Mouse (Mus musculus) lung, postnatal 14 days (tissue): Measurements from ENCODE around the gene Vps13d.
A peak's percentile ranks its signal among the peaks of the same experiment; 100 is the strongest.
"Not testable (repeated sequence)": the region's sequence is repeated elsewhere in the genome, so short reads cannot be mapped to it uniquely, and the experiment has no call there.

Experiments used
- DNase-seq: peaks from one replicate; pipeline ENCODE4 v3.0.0; 2021

The Vps13d gene

GRCm38 (mm10) chr4:145210564-145210963 lies 15.8 kb upstream of the Vps13d start:
- no peak for DNase-seq

GRCm38 (mm10) chr4:145209690-145210088 lies 14.9 kb upstream of the Vps13d start:
- no peak for DNase-seq

GRCm38 (mm10) chr4:145209076-145209689 lies 14.4 kb upstream of the Vps13d start:
- no peak for DNase-seq

DNA sequence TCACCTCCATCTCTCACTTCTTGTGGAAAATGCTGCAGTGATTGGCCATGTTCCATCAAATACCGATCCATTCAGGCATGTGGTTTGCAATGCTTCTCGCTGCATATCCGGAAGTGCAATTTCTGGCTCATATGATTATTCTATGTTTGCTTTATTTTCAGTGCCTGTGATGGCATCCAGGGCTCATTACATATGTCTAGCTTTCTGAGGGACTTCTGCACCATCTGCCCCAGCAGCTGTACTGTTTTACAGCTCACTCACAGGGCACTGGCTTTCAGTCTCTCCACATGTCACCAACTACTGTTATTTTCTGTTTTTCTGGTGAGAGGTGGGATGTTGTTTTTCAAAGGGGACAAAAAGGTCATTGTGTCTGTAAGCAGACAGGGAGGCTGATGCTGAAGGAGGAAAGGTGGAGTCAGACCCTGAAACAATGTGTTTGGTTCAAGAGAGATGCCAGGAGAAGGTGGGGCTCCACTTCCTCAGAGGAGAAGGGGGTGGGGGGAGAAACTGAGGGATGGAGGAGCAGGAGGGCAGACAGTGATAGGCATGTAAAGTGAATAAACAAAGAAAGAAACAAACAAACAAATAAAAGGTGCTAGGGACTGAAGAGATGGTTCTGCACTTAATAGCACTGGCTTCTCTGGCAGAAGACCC lies 13.0 kb upstream of the Vps13d start:
- DNase-seq, result no peak

GRCm38 (mm10) chr4:145204779-145205178 lies 10.0 kb upstream of the Vps13d start:
- no peak for DNase-seq

DNA sequence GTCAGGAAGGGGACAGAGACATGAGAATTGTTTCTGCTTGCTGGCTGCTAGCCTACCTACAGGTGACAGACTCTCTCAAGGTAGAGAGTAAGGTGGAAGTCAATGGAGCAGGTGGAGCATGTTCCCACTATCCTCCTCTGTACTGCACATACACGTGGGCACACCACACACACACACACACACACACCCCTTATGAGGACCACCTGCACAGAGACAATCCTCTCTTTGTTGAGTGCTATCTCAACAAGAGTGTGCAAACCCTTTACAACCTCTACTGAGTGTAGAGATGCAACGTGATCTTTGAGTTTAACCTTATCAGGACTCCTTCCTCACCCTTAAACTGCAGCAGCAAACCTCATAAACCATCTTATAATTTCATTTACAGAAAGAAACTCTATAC lies 8.5 kb upstream of the Vps13d start:
- no peak for DNase-seq

GRCm38 (mm10) chr4:145201424-145201823 lies 6.6 kb upstream of the Vps13d start:
- no peak for DNase-seq

- peak; percentile 60 for DNase-seq
These were observed 5.3 kb upstream of the Vps13d start for GRCm38 (mm10) chr4:145199982-145200699.

DNA sequence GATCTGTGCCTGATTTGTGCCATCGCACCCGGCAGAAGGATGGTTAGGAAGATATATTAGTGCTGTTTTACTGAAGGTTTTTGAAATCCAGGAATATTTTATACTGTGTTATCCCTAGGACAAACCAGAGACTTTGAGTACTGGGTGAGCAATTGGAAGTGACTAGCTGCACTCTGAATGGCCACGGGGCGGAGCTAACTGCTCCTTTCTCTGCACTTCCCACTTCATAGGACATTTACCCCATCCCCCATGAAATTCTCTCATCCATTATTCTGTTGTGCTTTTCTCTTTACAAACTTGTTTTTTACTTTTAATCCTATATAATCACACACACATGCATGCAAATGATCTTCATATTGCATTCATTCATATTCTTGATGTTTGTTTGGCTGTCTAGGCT lies 1.8 kb upstream of the Vps13d start:
- DNase-seq, result no peak

- no peak for DNase-seq
These were observed 367 bp upstream of the Vps13d start for GRCm38 (mm10) chr4:145195172-145195571.

GRCm38 (mm10) chr4:145193991-145194511 lies 754 bp downstream of the Vps13d start:
- peak; percentile 28 for DNase-seq

- DNase-seq, result no peak
These were observed 1.4 kb downstream of the Vps13d start for GRCm38 (mm10) chr4:145193406-145193805.

DNA sequence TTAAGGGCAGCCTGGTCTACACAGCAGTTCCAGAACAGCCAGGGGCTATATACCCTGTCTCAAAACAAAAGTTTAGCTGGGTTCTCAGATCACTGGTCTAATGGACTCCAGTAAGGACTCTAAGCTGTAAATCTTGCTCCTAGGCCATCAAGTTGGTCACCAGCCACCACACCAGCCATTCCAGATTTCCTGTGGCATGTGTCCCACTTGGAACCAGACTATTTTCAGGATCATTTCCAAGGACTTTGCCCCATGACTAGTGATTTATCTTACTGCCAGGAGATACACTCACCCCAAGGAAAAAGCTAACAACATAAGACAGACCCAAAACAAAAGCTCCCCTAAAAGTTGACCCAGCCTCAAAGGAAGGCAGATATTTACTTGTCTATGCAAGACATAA lies 2.1 kb downstream of the Vps13d start:
- no peak for DNase-seq

DNA sequence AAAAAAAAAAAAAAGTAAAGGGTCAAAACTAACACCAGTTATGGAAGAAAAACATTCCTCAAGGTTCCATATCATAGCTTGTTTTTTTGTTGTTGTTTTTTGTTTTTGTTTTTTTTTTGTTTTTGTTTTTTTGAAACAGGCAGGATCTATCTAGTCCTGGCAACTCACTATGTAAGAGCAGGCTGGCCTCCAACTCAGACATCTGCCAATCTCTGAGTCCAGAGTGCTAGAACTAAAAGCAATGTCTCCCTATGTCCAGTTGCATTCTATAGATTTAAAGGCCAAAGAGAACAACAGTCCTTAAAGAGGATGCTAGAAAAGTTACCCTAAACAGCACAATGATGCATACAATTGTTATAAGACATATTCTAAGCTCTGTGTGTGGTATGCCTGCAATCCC lies 6.2 kb downstream of the Vps13d start:
- DNase-seq, result no peak

- DNase-seq, result no peak
These were observed 7.2 kb downstream of the Vps13d start for GRCm38 (mm10) chr4:145187619-145188018.

- DNase-seq, result no peak
These were observed 15.8 kb downstream of the Vps13d start for GRCm38 (mm10) chr4:145178918-145179549.

GRCm38 (mm10) chr4:145165542-145165941 lies 29.3 kb downstream of the Vps13d start:
- DNase-seq, result not testable (repeated sequence)

DNA sequence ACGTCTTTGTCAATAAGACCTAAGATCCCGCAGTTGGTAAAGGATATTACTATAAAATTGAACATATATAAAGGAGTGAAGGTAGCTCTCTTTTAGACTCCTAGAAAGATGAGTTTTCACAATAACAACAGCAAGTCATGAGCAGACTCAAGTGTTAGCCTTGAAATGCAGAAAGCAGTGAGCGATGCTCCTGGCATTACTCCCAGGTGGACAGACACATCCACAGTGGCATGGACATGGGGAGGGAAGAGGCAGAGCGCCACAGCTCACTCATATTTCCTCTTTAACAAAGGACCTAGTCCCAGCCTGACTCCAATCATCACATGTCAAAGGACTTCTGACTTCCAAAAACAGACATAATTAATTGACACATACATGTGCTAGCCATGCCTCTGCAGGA lies 30.7 kb downstream of the Vps13d start:
- no peak for DNase-seq

DNA sequence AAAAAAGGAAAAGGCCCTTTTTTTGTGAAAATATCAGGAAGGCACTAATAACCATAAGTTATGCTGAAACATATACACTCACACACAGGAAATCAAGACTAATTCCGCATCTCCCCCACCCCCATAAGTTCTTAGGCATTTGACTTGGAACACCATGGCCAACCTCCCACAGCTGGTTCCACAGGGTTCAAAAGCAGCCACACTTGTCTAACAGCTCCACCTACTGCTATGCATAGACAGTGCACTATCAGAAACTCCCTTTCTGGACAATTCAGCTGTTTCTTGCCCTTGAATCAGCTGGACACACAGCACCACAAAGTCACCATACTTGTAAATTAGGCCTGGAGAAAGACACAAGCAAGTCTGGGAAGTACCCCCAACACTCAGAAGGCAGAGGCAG lies 33.6 kb downstream of the Vps13d start:
- DNase-seq, result no peak

DNA sequence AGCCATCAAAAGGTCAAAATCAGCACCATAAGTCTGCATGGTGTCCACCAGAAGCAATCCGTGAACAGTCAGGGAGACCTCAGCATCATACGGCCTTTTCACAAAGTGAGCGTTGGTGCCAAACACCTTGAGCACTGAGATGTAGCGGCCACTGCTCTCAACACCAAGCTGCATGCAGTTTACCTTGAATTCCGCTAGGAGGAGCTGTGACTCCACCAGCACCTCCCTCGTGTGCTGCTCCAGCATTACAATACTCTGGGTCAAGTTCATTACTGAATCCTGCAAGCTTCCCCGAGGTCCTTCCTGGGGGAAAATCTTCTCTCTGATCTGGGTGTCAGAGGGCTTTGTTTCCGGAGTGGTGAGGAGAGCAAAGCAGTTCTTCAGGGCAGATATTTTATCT lies 38.8 kb downstream of the Vps13d start:
- DNase-seq, result peak; percentile 58

- DNase-seq, result no peak
These were observed 43.7 kb downstream of the Vps13d start for GRCm38 (mm10) chr4:145151103-145151486.

GRCm38 (mm10) chr4:145150345-145151102 lies 44.3 kb downstream of the Vps13d start:
- DNase-seq, result no peak
